In the genomic region with DNA sequence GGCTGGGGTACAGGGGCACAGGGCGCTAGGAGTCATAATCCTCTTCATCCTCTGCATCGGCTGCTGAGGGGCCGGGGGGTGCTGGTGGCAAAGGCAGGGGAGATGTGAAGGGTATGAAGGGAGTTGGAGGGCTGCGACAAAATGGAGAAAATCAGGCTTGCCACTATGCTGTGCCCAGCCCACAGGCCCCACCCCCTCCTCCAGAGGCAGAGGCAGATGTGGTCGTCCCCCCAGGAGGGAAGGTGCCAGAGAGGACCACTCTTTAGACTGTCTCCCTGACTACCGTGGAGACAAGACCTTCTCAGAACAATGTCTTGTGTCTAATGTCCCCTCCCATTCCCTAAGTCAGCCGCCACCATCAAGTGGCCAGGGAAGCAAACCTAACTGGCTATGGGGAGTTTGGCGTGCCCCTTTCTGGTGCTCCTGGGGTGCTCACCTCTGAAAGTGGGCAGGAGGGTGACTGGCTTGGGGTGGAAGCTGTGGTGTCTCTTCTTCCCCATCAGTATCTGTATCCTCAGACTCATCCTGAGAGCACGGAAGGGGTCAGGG, we compare ENCODE assay signal across 9 mouse cellular contexts. TPM values are rescaled to one million over a fixed set of nuclear protein-coding genes. Genes with fewer than 3 reads are reported as not detected.
A peak's percentile ranks its signal among the peaks of the same experiment; 100 is the strongest.
DNase-seq lines count a peak whose midpoint lies in the region; ATAC-seq and TF ChIP-seq lines count a peak whose summit lies in the region.
"Had no signal": no experiment of that assay in that cellular context is flagged by ENCODE, and none has a peak within 500 bp of the region (broad histone marks: within the 10 kb centered on the region; RNA-seq: fewer than 3 reads in every experiment).

No protein-coding gene starts in this region.

- peaks cover 31% of the 10 kb centered on the region for H3K4me1 ChIP-seq in lung, embryonic 15.5 days
- H3K4me1 ChIP-seq in lung, adult 2 months (ENCODE audit: control insufficient read depth, insufficient read depth, low read length) = peaks cover 17% of the 10 kb centered on the region
- H3K4me1 ChIP-seq in intestine, embryonic 14.5 days (replicated peaks; ENCODE audit: control insufficient read depth, insufficient read depth, low read length) = peaks cover 23% of the 10 kb centered on the region
- peaks cover 45% of the 10 kb centered on the region for H3K4me1 ChIP-seq in neural tube, embryonic 13.5 days (replicated peaks)

- H3K9ac ChIP-seq in lung, embryonic 15.5 days = peak overlapping the region; percentile 76; the same call in 1 of the 2 replicates
- H3K9ac ChIP-seq in intestine, embryonic 14.5 days (ENCODE audit: low read length) = 0 out of 2 replicates have a peak overlapping the region, but pooled peaks have one; percentile 75
- peak overlapping the region; percentile 92 for H3K9ac ChIP-seq in neural tube, embryonic 13.5 days

- 75% methylated on average over 9 of the region's 9 CpGs for WGBS in lung, embryonic 15.5 days
- 75% methylated on average over 9 of the region's 9 CpGs for WGBS in lung, adult 2 months
- WGBS in intestine, embryonic 14.5 days = 83% methylated on average over 9 of the region's 9 CpGs
- 77% methylated on average over 9 of the region's 9 CpGs for WGBS in neural tube, embryonic 13.5 days

- H3K36me3 ChIP-seq in lung, embryonic 15.5 days = peaks cover 51% of the 10 kb centered on the region
- peaks cover 47% of the 10 kb centered on the region for H3K36me3 ChIP-seq in intestine, embryonic 14.5 days (ENCODE audit: control insufficient read depth, insufficient read depth, low read length)
- H3K36me3 ChIP-seq in neural tube, embryonic 13.5 days = peaks cover 57% of the 10 kb centered on the region

- intact Hi-C loops in left cerebral cortex, adult 2 months (cut with DNase I) = no loop called here

- H3K27me3 ChIP-seq in lung, embryonic 15.5 days = no peaks in the 10 kb centered on the region
- no peaks in the 10 kb centered on the region for H3K27me3 ChIP-seq in intestine, embryonic 14.5 days (replicated peaks; ENCODE audit: control insufficient read depth, insufficient read depth, low read length)
- H3K27me3 ChIP-seq in neural tube, embryonic 13.5 days = no peaks in the 10 kb centered on the region

- H3K4me2 ChIP-seq in lung, embryonic 15.5 days = peak overlapping the region; percentile 85
- H3K4me2 ChIP-seq in intestine, embryonic 14.5 days (ENCODE audit: low read length) = peak overlapping the region; percentile 93
- H3K4me2 ChIP-seq in neural tube, embryonic 13.5 days = peak overlapping the region; percentile 94

- TF ChIP-seq POLR2A in lung, adult 2 months (IDR thresholded peaks at IDR 0.05; ENCODE audit: borderline replicate concordance, extremely low read depth, low read depth, low read length) = no peak

- no peaks in the 10 kb centered on the region for H3K9me3 ChIP-seq in lung, embryonic 15.5 days
- no peaks in the 10 kb centered on the region for H3K9me3 ChIP-seq in intestine, embryonic 14.5 days (ENCODE audit: control insufficient read depth, low read length)
- H3K9me3 ChIP-seq in neural tube, embryonic 13.5 days = no peaks in the 10 kb centered on the region

- ATAC-seq in lung, embryonic 15.5 days (ENCODE audit: borderline replicate concordance, extremely low read depth, low FRiP score, low TSS enrichment) = no peak
- ATAC-seq in intestine, embryonic 14.5 days (replicated peaks; ENCODE audit: low FRiP score, low TSS enrichment, low read depth) = no peak
- ATAC-seq in neural tube, embryonic 13.5 days (ENCODE audit: low read depth) = no peak

- peak; percentile 33 to 57 for DNase-seq in adrenal gland, adult (ENCODE audit: inconsistent age in 2 of 2, low spot score in 1 of 2)
- no peak for DNase-seq in adrenal gland, postnatal 10 days
- DNase-seq in lung, adult 2 months = no peak
- DNase-seq in intestine, embryonic 14.5 days (ENCODE audit: low spot score) = no peak
- no peak for DNase-seq in T-cell, adult 2 months (ENCODE audit: low spot score)
- no peak for DNase-seq in left cerebral cortex, adult 2 months (ENCODE audit: extremely low spot score in 1 of 2, low spot score in 2 of 2)
- DNase-seq: thymus, postnatal 25 days had no signal

- H3K27ac ChIP-seq in lung, embryonic 15.5 days = peak overlapping the region; percentile 95; the same call in 1 of the 2 replicates
- no peak overlapping the region for H3K27ac ChIP-seq in intestine, embryonic 14.5 days (ENCODE audit: low read depth)
- H3K27ac ChIP-seq in neural tube, embryonic 13.5 days (replicated peaks) = no peak overlapping the region
- no peak overlapping the region for H3K27ac ChIP-seq in left cerebral cortex, adult 2 months

- H3K4me3 ChIP-seq in lung, embryonic 15.5 days = peak overlapping the region; percentile 79
- no peak overlapping the region for H3K4me3 ChIP-seq in lung, adult 2 months (replicated peaks; ENCODE audit: extremely low read depth, low read depth, low read length)
- H3K4me3 ChIP-seq in intestine, embryonic 14.5 days (ENCODE audit: low read depth, low read length) = 0 out of 2 replicates have a peak overlapping the region, but pooled peaks have one; percentile 78
- peak overlapping the region; percentile 88 for H3K4me3 ChIP-seq in neural tube, embryonic 13.5 days
- no peak overlapping the region for H3K4me3 ChIP-seq in left cerebral cortex, adult 2 months

- TF ChIP-seq CTCF in lung, adult 2 months (IDR thresholded peaks at IDR 0.05; ENCODE audit: insufficient read depth, low read length) = no peak
- TF ChIP-seq CTCF in left cerebral cortex, adult 2 months (IDR thresholded peaks at IDR 0.05) = no peak

RNA-seq across cellular contexts. Expression of gene Drap1, which starts 1.8 kb away (rescaled TPM):
- total RNA-seq in adrenal gland, postnatal 10 days (2021) = 100 to 1,000 TPM; 246 to 264 TPM
- polyA plus RNA-seq in lung, embryonic 15.5 days (2015; fragmentation: Nextera tagmentation; extraction: Ambion mirVana) = 243 and 268 TPM in 2 replicates
- 151 and 176 TPM in 2 replicates for polyA plus RNA-seq in lung, adult 2 months (2012; rRNA removed)
- 170 and 173 TPM in 2 replicates for polyA plus RNA-seq in intestine, embryonic 14.5 days (2014; fragmentation: Nextera tagmentation; extraction: Ambion mirVana)
- 318 and 326 TPM in 2 replicates for polyA plus RNA-seq in neural tube, embryonic 13.5 days (2015; fragmentation: Nextera tagmentation; extraction: Ambion mirVana)
- 100 to 1,000 TPM; 248 to 267 TPM for total RNA-seq in left cerebral cortex, adult 2 months (2021)

RNA-seq across cellular contexts. Expression of gene AI837181, which starts 2.0 kb away (rescaled TPM):
- 10 to 100 TPM; 42.5 to 43.8 TPM for total RNA-seq in adrenal gland, postnatal 10 days (2021)
- 56.5 and 58.6 TPM in 2 replicates for polyA plus RNA-seq in lung, embryonic 15.5 days (2015; fragmentation: Nextera tagmentation; extraction: Ambion mirVana)
- 85.2 and 86.7 TPM in 2 replicates for polyA plus RNA-seq in lung, adult 2 months (2012; rRNA removed)
- 34.2 and 41.2 TPM in 2 replicates for polyA plus RNA-seq in intestine, embryonic 14.5 days (2014; fragmentation: Nextera tagmentation; extraction: Ambion mirVana)
- polyA plus RNA-seq in neural tube, embryonic 13.5 days (2015; fragmentation: Nextera tagmentation; extraction: Ambion mirVana) = 69.5 and 75.5 TPM in 2 replicates
- total RNA-seq in left cerebral cortex, adult 2 months (2021) = 10 to 100 TPM; 68.0 to 74.1 TPM

RNA-seq across cellular contexts. Expression of gene Tsga10ip, which starts 20.6 kb away (rescaled TPM):
- total RNA-seq in adrenal gland, postnatal 10 days (2021) = not detected
- 0.59 and 0.79 TPM in 2 replicates for polyA plus RNA-seq in lung, embryonic 15.5 days (2015; fragmentation: Nextera tagmentation; extraction: Ambion mirVana)
- polyA plus RNA-seq in lung, adult 2 months (2012; rRNA removed) = not detected in 2 replicates
- 2.8 TPM in 1 of 2 replicates, not detected in the other for polyA plus RNA-seq in intestine, embryonic 14.5 days (2014; fragmentation: Nextera tagmentation; extraction: Ambion mirVana)
- 0.20 TPM in 1 of 2 replicates, not detected in the other for polyA plus RNA-seq in neural tube, embryonic 13.5 days (2015; fragmentation: Nextera tagmentation; extraction: Ambion mirVana)
- not detected for total RNA-seq in left cerebral cortex, adult 2 months (2021)

RNA-seq across cellular contexts. Expression of gene Fosl1, which starts 24.4 kb away (rescaled TPM):
- under 1 TPM in 1 of 2 experiments, not detected in 1; 0.18 TPM for total RNA-seq in adrenal gland, postnatal 10 days (2021)
- polyA plus RNA-seq in lung, embryonic 15.5 days (2015; fragmentation: Nextera tagmentation; extraction: Ambion mirVana) = not detected in 2 replicates
- 0.34 and 0.36 TPM in 2 replicates for polyA plus RNA-seq in lung, adult 2 months (2012; rRNA removed)
- polyA plus RNA-seq in intestine, embryonic 14.5 days (2014; fragmentation: Nextera tagmentation; extraction: Ambion mirVana) = not detected in 2 replicates
- polyA plus RNA-seq in neural tube, embryonic 13.5 days (2015; fragmentation: Nextera tagmentation; extraction: Ambion mirVana) = 0.59 TPM in 1 of 2 replicates, not detected in the other
- total RNA-seq in left cerebral cortex, adult 2 months (2021) = under 1 TPM in 1 of 2 experiments, not detected in 1; 0.65 TPM

RNA-seq across cellular contexts. Expression of gene Sart1, which starts 34.5 kb away (rescaled TPM):
- 10 to 100 TPM; 63.6 to 65.1 TPM for total RNA-seq in adrenal gland, postnatal 10 days (2021)
- polyA plus RNA-seq in lung, embryonic 15.5 days (2015; fragmentation: Nextera tagmentation; extraction: Ambion mirVana) = 67.1 and 81.7 TPM in 2 replicates
- 15.6 and 35.7 TPM in 2 replicates for polyA plus RNA-seq in lung, adult 2 months (2012; rRNA removed)
- polyA plus RNA-seq in intestine, embryonic 14.5 days (2014; fragmentation: Nextera tagmentation; extraction: Ambion mirVana) = 57.1 and 69.1 TPM in 2 replicates
- polyA plus RNA-seq in neural tube, embryonic 13.5 days (2015; fragmentation: Nextera tagmentation; extraction: Ambion mirVana) = 72.2 and 74.8 TPM in 2 replicates
- total RNA-seq in left cerebral cortex, adult 2 months (2021) = 100 to 1,000 TPM in 1 of 2 experiments, 10 to 100 TPM in 1; 94.2 to 100 TPM

Comparison
In these comparisons a context has a peak if more than half of its experiments do, and no peak if none do; other contexts are left out.
1. DNase-seq: peak in adrenal gland, adult (2 of 2); none in adrenal gland, postnatal 10 days (single experiment), lung, adult 2 months (single experiment), intestine, embryonic 14.5 days (single experiment), T-cell, adult 2 months (single experiment) and left cerebral cortex, adult 2 months (0 of 2).
2. H3K4me3 ChIP-seq: peak in lung, embryonic 15.5 days (single experiment), intestine, embryonic 14.5 days (single experiment) and neural tube, embryonic 13.5 days (single experiment); none in lung, adult 2 months (single experiment) and left cerebral cortex, adult 2 months (single experiment).
3. Peak in every context shown above with its lines, with median percentiles within 50 percentile points of each other: H3K4me2 ChIP-seq and H3K9ac ChIP-seq.